Mouse (Mus musculus): ENCODE data around the gene Prdx5. TPM values are rescaled to one million over a fixed set of nuclear protein-coding genes. Genes with fewer than 3 reads are reported as not detected.

Prdx5 gene
- polyA plus RNA-seq, 1 experiment: 276 TPM

DNA sequence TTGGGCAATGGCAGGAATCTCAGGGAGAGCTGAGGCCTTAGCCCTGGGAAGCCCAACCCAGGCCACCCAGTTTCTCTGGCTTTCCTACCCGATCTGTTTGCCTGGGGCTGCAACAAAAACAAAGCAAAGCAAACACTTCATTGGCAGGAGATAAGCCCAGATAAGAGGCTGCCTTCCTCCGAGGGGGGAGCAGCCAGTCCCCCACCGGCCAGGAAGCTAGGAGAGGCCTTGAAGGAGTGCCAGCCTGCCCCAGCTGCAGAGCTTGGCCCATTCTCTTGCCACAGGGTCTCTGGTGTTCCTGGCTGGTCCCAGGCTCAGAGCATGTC, 42.8 kb upstream of the Prdx5 start:
- Histone ChIP-seq H3K4me2 (ENCODE audit: low read depth) (peak overlapping the region; percentile 98), H3K4me3 (peak overlapping the region; percentile 86)
- TF ChIP-seq REST (IDR thresholded peaks at IDR 0.05; ENCODE audit: insufficient read depth, insufficient read length): no peak
- TF ChIP-seq USF1 (IDR thresholded peaks at IDR 0.05; ENCODE audit: low read depth): no peak
- TF ChIP-seq TCF12 (IDR thresholded peaks at IDR 0.05; ENCODE audit: insufficient read depth, poor library complexity, severe bottlenecking): no peak
- no peak for TF ChIP-seq E2F4 (IDR thresholded peaks at IDR 0.05; ENCODE audit: insufficient read depth)
- TF ChIP-seq MAX (IDR thresholded peaks at IDR 0.05; ENCODE audit: low read depth): no peak
- TF ChIP-seq SRF (IDR thresholded peaks at IDR 0.05; ENCODE audit: control insufficient read depth, insufficient read length, low read depth): no peak
- TF ChIP-seq POLR2AphosphoS2 (IDR thresholded peaks at IDR 0.05; ENCODE audit: insufficient read length, low read depth): peak; percentile 6
- TF ChIP-seq MYOG (IDR thresholded peaks at IDR 0.05; ENCODE audit: control insufficient read depth in 1 of 3, insufficient read depth in 1 of 3, insufficient read length in 2 of 3, low read depth in 2 of 3): peak in 1 of 3 experiments; percentile 6
- TF ChIP-seq MYOD1 (IDR thresholded peaks at IDR 0.05; ENCODE audit: control insufficient read depth in 1 of 3, insufficient read length in 2 of 3, low read depth in 2 of 3): no peak
- TF ChIP-seq TCF3 (IDR thresholded peaks at IDR 0.05; ENCODE audit: insufficient read length, low read depth): no peak
- TF ChIP-seq POLR2A (IDR thresholded peaks at IDR 0.05; ENCODE audit: insufficient read length, low read depth): peak; percentile 14

GRCm38 (mm10) chr19:6951994-6952711, 42.2 kb upstream of the Prdx5 start:
- peak in 1 of 3 experiments; percentile 8 for TF ChIP-seq MYOD1 (IDR thresholded peaks at IDR 0.05; ENCODE audit: control insufficient read depth in 1 of 3, insufficient read length in 2 of 3, low read depth in 2 of 3)
- TF ChIP-seq MYOG (IDR thresholded peaks at IDR 0.05; ENCODE audit: control insufficient read depth in 1 of 3, insufficient read depth in 1 of 3, insufficient read length in 2 of 3, low read depth in 2 of 3): no peak
- no peak for TF ChIP-seq E2F4 (IDR thresholded peaks at IDR 0.05; ENCODE audit: insufficient read depth)
- TF ChIP-seq POLR2AphosphoS2 (IDR thresholded peaks at IDR 0.05; ENCODE audit: insufficient read length, low read depth): peak; percentile 88
- TF ChIP-seq CEBPB (IDR thresholded peaks at IDR 0.05; ENCODE audit: insufficient read depth, poor library complexity, severe bottlenecking): 0 out of 2 replicates have a peak, but pooled peaks have one; percentile 12
- peak; percentile 54 for TF ChIP-seq POLR2A (IDR thresholded peaks at IDR 0.05; ENCODE audit: insufficient read length, low read depth)
- Histone ChIP-seq H3K36me3 (ENCODE audit: control insufficient read depth, insufficient read depth) (no peaks in the 10 kb centered on the region), H3ac (ENCODE audit: control insufficient read depth, insufficient read length) (peak overlapping the region; percentile 63), H3K4me2 (ENCODE audit: low read depth) (peak overlapping the region; percentile 98), H3K79me2 (ENCODE audit: control insufficient read depth, insufficient read depth) (no peaks in the 10 kb centered on the region), H3K4me3 (peak overlapping the region; percentile 86), H3K27me3 (ENCODE audit: control insufficient read depth, insufficient read depth, insufficient read length) (no peaks in the 10 kb centered on the region)

More for the DNA sequence above, 42.8 kb upstream of the Prdx5 start:
- Histone ChIP-seq H3ac (ENCODE audit: control insufficient read depth, insufficient read length) (peak overlapping the region; percentile 63), H3K36me3 (ENCODE audit: control insufficient read depth, insufficient read depth) (no peaks in the 10 kb centered on the region), H3K79me2 (ENCODE audit: control insufficient read depth, insufficient read depth) (no peaks in the 10 kb centered on the region), H3K27me3 (ENCODE audit: control insufficient read depth, insufficient read depth, insufficient read length) (no peaks in the 10 kb centered on the region)

DNA sequence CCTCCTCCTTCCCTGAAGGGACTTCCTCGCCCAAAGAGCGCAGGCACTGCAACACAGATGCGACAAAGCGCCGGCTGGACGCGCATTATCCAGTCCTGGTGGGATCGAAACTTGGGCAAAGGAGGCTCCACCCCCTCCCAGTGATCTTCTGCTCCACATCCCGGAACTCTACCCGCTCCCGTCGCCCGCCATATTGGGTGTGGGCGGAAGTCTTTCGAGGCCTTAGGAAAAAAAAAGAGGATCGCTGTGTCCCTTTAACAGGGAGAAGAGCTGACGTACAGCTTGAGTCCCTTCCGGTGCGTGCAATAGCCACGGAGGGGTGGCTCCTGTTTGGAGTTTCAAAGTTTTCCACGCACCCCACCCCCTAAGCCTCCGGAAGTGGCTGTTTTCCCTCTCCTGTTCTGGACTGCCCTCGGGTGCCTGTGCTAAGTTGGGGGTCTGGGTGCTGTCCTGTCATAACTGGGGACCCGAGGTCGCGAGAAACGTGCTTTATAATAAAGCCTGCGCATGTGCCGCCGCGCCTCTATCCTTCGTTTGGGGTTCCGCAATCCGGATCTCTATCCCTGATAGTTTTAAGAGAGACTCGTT, 41.6 kb upstream of the Prdx5 start:
- peak; percentile 21 for TF ChIP-seq SRF (IDR thresholded peaks at IDR 0.05; ENCODE audit: control insufficient read depth, insufficient read length, low read depth)
- TF ChIP-seq POLR2A (IDR thresholded peaks at IDR 0.05; ENCODE audit: insufficient read length, low read depth): peak; percentile 72
- TF ChIP-seq MYOG (IDR thresholded peaks at IDR 0.05; ENCODE audit: control insufficient read depth in 1 of 3, insufficient read depth in 1 of 3, insufficient read length in 2 of 3, low read depth in 2 of 3): no peak
- TF ChIP-seq TCF3 (IDR thresholded peaks at IDR 0.05; ENCODE audit: insufficient read length, low read depth): no peak
- TF ChIP-seq MYOD1 (IDR thresholded peaks at IDR 0.05; ENCODE audit: control insufficient read depth in 1 of 3, insufficient read length in 2 of 3, low read depth in 2 of 3): no peak
- no peak for TF ChIP-seq CEBPB (IDR thresholded peaks at IDR 0.05; ENCODE audit: insufficient read depth, poor library complexity, severe bottlenecking)
- no peak for TF ChIP-seq TCF12 (IDR thresholded peaks at IDR 0.05; ENCODE audit: insufficient read depth, poor library complexity, severe bottlenecking)
- TF ChIP-seq E2F4 (IDR thresholded peaks at IDR 0.05; ENCODE audit: insufficient read depth): no peak
- TF ChIP-seq POLR2AphosphoS2 (IDR thresholded peaks at IDR 0.05; ENCODE audit: insufficient read length, low read depth): peak; percentile 79
- no peak for TF ChIP-seq USF1 (IDR thresholded peaks at IDR 0.05; ENCODE audit: low read depth)
- no peak for TF ChIP-seq REST (IDR thresholded peaks at IDR 0.05; ENCODE audit: insufficient read depth, insufficient read length)
- peak; percentile 18 for TF ChIP-seq MAX (IDR thresholded peaks at IDR 0.05; ENCODE audit: low read depth)
- Histone ChIP-seq H3K79me2 (ENCODE audit: control insufficient read depth, insufficient read depth) (no peaks in the 10 kb centered on the region), H3ac (ENCODE audit: control insufficient read depth, insufficient read length) (peak overlapping the region; percentile 63), H3K4me2 (ENCODE audit: low read depth) (peak overlapping the region; percentile 98), H3K36me3 (ENCODE audit: control insufficient read depth, insufficient read depth) (no peaks in the 10 kb centered on the region), H3K4me3 (peak overlapping the region; percentile 86), H3K27me3 (ENCODE audit: control insufficient read depth, insufficient read depth, insufficient read length) (no peaks in the 10 kb centered on the region)

GRCm38 (mm10) chr19:6950613-6951153, 40.8 kb upstream of the Prdx5 start:
- Histone ChIP-seq H3K79me2 (ENCODE audit: control insufficient read depth, insufficient read depth) (no peaks in the 10 kb centered on the region), H3K36me3 (ENCODE audit: control insufficient read depth, insufficient read depth) (no peaks in the 10 kb centered on the region), H3K27me3 (ENCODE audit: control insufficient read depth, insufficient read depth, insufficient read length) (no peaks in the 10 kb centered on the region), H3ac (ENCODE audit: control insufficient read depth, insufficient read length) (peak overlapping the region; percentile 63), H3K4me3 (peak overlapping the region; percentile 86), H3K4me2 (ENCODE audit: low read depth) (peak overlapping the region; percentile 87)
- TF ChIP-seq CEBPB (IDR thresholded peaks at IDR 0.05; ENCODE audit: insufficient read depth, poor library complexity, severe bottlenecking) (no peak), POLR2AphosphoS2 (IDR thresholded peaks at IDR 0.05; ENCODE audit: insufficient read length, low read depth) (peak; percentile 94), USF1 (IDR thresholded peaks at IDR 0.05; ENCODE audit: low read depth) (no peak), POLR2A (IDR thresholded peaks at IDR 0.05; ENCODE audit: insufficient read length, low read depth) (peak; percentile 74)

Data from myocyte (in vitro differentiated cells).